Mouse (Mus musculus): ENCODE data around the gene Rab20. TPM values are rescaled to one million over a fixed set of nuclear protein-coding genes. Genes with fewer than 3 reads are reported as not detected.

Gene Rab20
- polyA plus RNA-seq, 1 experiment = 26.4 TPM

DNA sequence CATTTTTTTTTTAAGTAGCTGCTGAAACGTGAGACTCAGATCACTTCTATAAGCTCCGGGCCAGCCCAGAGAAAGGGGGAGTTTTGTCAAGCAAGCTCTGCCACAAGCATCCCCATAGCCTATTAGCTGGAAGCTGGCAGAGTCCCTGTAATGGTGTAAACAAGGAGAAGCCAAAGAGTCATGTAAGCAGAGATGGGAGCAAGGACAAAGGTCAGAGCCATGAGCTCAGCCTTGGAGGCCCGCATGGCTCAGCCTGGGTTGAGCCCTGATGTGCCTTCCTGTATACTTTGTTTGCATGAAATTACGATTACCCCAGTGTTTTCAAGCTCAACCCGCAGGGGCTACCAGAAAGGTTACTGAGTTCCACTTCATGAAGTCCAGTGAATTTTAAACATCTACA, 19.5 kb downstream of the Rab20 start:
- no peak for DNase-seq (ENCODE audit: low read depth, low spot score)
- WGBS = 15% methylated on average over 5 of the region's 5 CpGs

DNA sequence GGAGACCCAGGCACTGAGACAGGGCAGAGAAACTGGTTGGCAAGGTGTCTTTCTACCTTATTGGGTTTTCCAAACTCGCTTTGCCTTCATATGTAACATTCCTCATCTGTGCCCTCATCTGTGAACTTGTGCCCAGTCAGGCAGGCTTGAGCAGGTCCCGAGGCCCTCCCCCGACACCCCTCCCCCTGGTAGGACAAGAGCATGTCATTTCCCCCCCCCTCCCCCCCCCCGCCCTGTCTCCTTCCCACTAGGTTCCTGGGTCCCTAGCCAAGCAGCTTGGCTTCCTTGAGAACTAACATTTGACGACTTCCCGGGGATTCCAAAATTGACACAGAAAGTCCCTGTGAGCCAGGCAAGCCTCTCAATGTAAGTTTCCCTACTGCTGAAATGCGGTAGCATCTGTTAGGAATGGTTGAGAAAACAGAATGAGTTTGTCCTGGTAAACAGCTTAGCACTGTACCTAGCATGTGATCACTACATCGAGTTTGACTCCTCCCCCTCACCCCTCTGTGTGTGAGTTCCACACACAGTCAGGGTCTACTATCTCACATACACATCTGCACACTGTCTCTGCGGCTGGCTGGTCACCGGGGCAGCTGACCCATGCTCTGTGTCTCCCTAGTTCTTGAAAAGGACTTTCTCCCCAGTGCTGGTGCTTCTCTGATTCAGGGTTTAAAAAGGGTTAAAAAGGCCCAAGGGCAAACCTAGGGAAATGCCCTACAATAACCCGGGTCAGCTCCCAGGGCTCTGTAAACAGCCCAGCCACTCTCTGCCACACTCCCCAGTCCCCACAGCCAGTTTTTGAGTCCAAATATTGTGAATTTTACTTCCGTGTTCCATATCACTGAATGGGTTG, 20.3 kb downstream of the Rab20 start:
- WGBS = 26% methylated on average over 12 of the region's 12 CpGs
- no peak for DNase-seq (ENCODE audit: low read depth, low spot score)

- DNase-seq (ENCODE audit: low read depth, low spot score) = no peak
- 77% methylated on average over 3 of the region's 3 CpGs for WGBS
Measured at GRCm38 (mm10) chr8:11457278-11457677, 21.2 kb downstream of the Rab20 start.

DNA sequence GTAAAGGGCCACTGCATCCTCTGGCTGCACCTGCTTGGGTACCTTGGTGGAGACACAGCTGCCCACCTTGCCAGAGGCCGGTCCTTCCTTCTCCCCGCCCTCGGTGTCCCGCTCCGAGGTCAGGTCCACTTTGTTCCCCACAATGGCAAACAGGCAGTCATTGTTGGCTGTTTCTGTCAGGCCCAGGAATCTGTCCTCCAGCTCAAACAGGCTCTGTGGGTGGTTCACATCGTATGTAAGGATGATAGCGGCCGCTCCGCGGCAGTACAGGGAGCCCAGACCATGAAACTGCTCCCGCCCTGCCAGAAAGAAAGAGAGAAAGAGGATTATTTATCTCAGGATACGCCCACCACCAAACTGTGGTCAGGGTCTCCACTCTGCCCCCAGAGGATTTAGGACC, 24.3 kb downstream of the Rab20 start:
- WGBS = 80% methylated on average over 12 of the region's 12 CpGs

GRCm38 (mm10) chr8:11452974-11453373, 25.5 kb downstream of the Rab20 start:
- DNase-seq (ENCODE audit: low read depth, low spot score) = no peak
- WGBS = 67% methylated on average over 4 of the region's 4 CpGs

More for the DNA sequence above, 24.3 kb downstream of the Rab20 start:
- no peak for DNase-seq (ENCODE audit: low read depth, low spot score)

- DNase-seq (ENCODE audit: low read depth, low spot score) = no peak
- WGBS = 63% methylated on average over 3 of the region's 3 CpGs
Measured at GRCm38 (mm10) chr8:11452559-11452958, 26.0 kb downstream of the Rab20 start.

GRCm38 (mm10) chr8:11452152-11452551, 26.4 kb downstream of the Rab20 start:
- WGBS = 89% methylated on average over 1 of the region's 1 CpGs

DNA sequence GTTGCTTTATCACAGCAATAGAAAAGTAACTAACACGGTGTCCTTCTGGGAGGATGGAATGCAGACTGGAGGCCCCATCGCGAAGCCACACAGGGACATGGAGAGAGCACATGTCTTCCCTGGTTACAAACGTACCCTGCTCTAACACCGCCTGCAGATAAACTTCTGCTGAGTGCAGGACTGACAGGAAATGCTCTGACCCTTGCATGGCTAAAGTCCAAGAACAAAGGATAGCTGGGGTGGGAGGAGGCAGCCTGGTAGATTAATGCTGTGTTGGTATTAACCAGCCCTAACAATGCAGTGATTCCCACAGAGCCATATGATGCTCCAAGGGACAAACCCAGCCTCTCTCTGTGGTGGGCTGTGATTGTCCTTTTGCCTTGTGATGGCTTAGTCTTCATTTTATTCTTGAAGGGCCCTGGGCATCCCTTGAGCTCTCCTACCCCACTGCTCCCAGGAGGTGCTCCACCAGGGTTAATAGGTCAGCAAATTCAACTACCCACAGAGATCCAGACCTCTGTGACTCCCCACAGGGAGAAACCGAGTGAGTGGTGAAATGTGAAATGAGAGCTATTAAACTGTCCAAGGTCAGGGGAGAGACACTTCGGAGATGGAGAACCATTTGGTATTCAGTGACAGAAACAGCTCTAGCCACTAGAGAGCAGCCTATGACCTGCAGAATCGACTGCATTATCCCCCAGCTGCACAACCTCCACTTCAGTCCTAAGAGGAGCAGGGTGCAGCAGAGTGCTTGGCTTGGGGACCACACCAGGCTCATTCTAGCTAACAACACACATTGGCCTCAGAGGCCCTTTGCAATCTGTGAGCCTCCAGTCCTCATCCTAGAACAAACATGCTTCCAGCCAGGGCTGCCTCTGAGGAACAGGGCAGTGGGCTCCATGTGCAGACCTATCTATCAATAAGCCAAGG, 28.1 kb downstream of the Rab20 start:
- DNase-seq (ENCODE audit: low read depth, low spot score) = no peak
- WGBS = 36% methylated on average over 8 of the region's 8 CpGs

More at GRCm38 (mm10) chr8:11452152-11452551, 26.4 kb downstream of the Rab20 start:
- DNase-seq (ENCODE audit: low read depth, low spot score) = no peak

DNA sequence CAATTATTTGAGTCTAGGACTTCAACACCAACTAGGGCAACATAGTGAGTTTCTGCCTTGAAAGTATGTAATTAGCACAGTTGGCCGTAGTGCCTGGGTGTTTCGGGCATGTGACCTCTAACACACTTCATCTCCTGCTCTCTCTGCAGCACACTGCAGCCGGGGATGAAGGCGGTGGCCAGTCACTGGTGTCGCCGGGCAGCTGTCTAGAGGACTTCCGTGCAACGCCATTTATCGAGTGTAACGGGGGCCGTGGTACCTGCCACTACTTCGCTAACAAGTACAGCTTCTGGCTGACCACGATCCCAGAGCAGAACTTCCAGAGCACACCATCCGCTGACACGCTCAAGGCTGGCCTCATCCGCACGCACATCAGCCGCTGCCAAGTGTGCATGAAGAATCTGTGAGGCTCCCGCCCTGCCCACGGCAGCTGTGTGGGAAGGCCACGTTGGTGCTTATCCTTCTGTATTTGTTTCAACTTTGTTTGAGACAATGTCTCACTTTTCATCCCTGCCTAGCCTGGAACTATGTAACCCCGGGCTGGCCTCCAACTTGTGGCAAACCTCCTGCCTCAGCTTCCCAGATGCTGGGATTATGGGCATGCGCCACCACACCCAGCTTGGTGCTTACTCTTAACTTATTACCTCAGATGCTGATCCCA, 30.5 kb downstream of the Rab20 start:
- WGBS = 88% methylated on average over 23 of the region's 23 CpGs
- DNase-seq (ENCODE audit: low read depth, low spot score) = no peak

- WGBS = 91% methylated on average over 13 of the region's 13 CpGs
- no peak for DNase-seq (ENCODE audit: low read depth, low spot score)
Measured at GRCm38 (mm10) chr8:11445790-11446189, 32.7 kb downstream of the Rab20 start.

DNA sequence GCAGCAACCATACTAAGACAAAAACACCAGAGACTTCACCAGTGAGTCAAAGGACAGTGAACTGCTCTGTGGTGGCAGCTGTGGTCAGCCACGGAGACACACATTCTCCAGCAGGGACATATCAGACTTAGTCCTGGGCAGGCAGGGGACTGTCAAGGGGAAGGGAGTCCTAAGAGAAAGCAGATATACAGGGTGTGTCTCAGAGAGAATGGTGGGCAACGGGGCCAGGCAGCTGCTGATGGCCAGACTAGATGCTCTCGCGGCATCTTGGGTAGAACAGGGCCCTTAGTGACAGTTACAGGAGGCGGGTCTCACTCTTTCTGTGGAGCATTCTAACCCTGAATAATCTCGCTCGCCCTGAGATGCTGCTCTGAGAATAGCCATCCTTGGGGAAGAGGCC, 34.3 kb downstream of the Rab20 start:
- DNase-seq (ENCODE audit: low read depth, low spot score) = no peak
- WGBS = 85% methylated on average over 7 of the region's 7 CpGs

- 85% methylated on average over 9 of the region's 9 CpGs for WGBS
- DNase-seq (ENCODE audit: low read depth, low spot score) = no peak
Measured at GRCm38 (mm10) chr8:11443611-11444010, 34.9 kb downstream of the Rab20 start.

- 90% methylated on average over 6 of the region's 6 CpGs for WGBS
Measured at GRCm38 (mm10) chr8:11441291-11441690, 37.2 kb downstream of the Rab20 start.

GRCm38 (mm10) chr8:11437862-11438261, 40.6 kb downstream of the Rab20 start:
- DNase-seq (ENCODE audit: low read depth, low spot score) = no peak
- whole genome bisulfite sequencing = 63% methylated on average over 12 of the region's 12 CpGs

More at GRCm38 (mm10) chr8:11441291-11441690, 37.2 kb downstream of the Rab20 start:
- DNase-seq (ENCODE audit: low read depth, low spot score) = no peak

DNA sequence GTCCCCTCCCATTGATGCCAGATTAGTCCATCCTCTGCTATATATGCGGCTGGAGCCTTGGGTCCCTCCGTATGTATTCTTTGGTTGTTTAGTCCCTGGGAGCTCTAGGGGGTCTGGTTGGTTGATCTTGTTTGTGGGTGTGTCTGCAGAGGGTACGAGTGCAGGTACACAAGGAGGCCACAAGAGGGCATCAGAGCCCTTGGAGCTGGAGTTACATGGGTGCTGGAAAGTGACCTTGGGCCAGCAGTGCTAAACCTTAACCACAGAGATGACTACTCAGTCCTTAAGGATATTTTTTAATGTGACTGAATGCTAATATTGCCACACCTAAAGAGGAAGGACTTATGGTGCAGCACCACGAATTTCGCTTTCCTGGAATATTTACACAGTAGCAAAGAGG, 47.8 kb downstream of the Rab20 start:
- WGBS = 66% methylated on average over 5 of the region's 5 CpGs
- no peak for DNase-seq (ENCODE audit: low read depth, low spot score)

GRCm38 (mm10) chr8:11423091-11423490, 55.4 kb downstream of the Rab20 start:
- DNase-seq (ENCODE audit: low read depth, low spot score) = no peak
- 46% methylated on average over 7 of the region's 7 CpGs for WGBS

DNA sequence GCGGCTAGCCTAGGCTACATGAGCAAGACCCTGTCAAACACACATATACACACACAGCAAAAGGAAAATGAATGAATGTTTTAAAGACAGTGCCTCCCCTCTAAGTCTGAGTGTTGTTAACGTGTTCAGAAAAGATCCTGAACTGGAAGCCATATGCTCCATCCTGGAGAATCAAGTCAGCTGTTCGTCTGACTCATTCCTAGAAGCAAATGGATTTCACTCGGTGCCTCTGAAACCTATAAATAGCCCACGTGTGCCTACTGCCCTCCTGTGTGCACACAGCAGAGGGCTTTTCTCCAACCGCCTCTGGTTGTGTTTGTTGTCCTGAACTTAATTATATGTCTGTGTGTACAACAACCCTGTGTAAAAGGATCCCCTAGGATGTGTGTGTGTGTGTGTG, 56.5 kb downstream of the Rab20 start:
- 63% methylated on average over 6 of the region's 6 CpGs for WGBS

GRCm38 (mm10) chr8:11421105-11421504, 57.4 kb downstream of the Rab20 start:
- no peak for DNase-seq (ENCODE audit: low read depth, low spot score)
- WGBS = 46% methylated on average over 14 of the region's 14 CpGs

More for the DNA sequence above, 56.5 kb downstream of the Rab20 start:
- no peak for DNase-seq (ENCODE audit: low read depth, low spot score)

GRCm38 (mm10) chr8:11419645-11420044, 58.9 kb downstream of the Rab20 start:
- 7% methylated on average over 2 of the region's 2 CpGs for WGBS
- peak; percentile 45 for DNase-seq (ENCODE audit: low read depth, low spot score)

GRCm38 (mm10) chr8:11419232-11419631, 59.3 kb downstream of the Rab20 start:
- WGBS = 25% methylated on average over 6 of the region's 6 CpGs
- no peak for DNase-seq (ENCODE audit: low read depth, low spot score)

Data from large intestine, adult 2 months (tissue).